Mouse (Mus musculus) heart, postnatal 36 days (tissue): Measurements from ENCODE around the gene Cnpy3. TPM values are rescaled to one million over a fixed set of nuclear protein-coding genes. Genes with fewer than 3 reads are reported as not detected.
"Not testable (repeated sequence)": the region's sequence is repeated elsewhere in the genome, so short reads cannot be mapped to it uniquely, and the experiment has no call there.

Experiments used
- DNase-seq, 2 experiments: peaks; one replicate each; pipeline ENCODE4 v3.0.0; 2021 to 2022
- intact Hi-C: fragments of 180-260 bp; cut with DNase I; formaldehyde crosslinking; loops from one replicate; pipeline ENCODE4 v1.15.1; 2025
- total RNA-seq, 2 experiments: library from RNA; stranded (reverse); gene quantifications; 2 replicates each; pipeline ENCODE4 v1.2.3; 2021

The Cnpy3 gene
- total RNA-seq, 2 experiments from 2014 or later, result 18.4 to 19.2 TPM

GRCm38 (mm10) chr17:46770546-46770945, 18.5 kb upstream of the Cnpy3 start:
- DNase-seq, result no peak
- intact Hi-C loops, result no loop called here

GRCm38 (mm10) chr17:46767868-46768267, 15.9 kb upstream of the Cnpy3 start:
- no peak for DNase-seq
- intact Hi-C loops, result no loop called here

- DNase-seq, intact Hi-C loops: not testable (repeated sequence)
Measured at GRCm38 (mm10) chr17:46764916-46765315, 12.9 kb upstream of the Cnpy3 start.

- DNase-seq, result no peak
- intact Hi-C loops, result no loop called here
Measured at GRCm38 (mm10) chr17:46763544-46763943, 11.5 kb upstream of the Cnpy3 start, which contains the start of gene Ptcra. Gene Ptcra, minus strand, starts transcription at chr17:46763712.

- no peak for DNase-seq
- intact Hi-C loops, result no loop called here
Measured at GRCm38 (mm10) chr17:46758753-46759152, 6.7 kb upstream of the Cnpy3 start.

- intact Hi-C loops, result no loop called here
- DNase-seq, result no peak
Measured at GRCm38 (mm10) chr17:46751056-46751793, 789 bp downstream of the Cnpy3 start.

- intact Hi-C loops, result no loop called here
- no peak for DNase-seq
Measured at GRCm38 (mm10) chr17:46750580-46750979, 1.4 kb downstream of the Cnpy3 start.

GRCm38 (mm10) chr17:46749282-46749681, 2.7 kb downstream of the Cnpy3 start:
- intact Hi-C loops, result no loop called here

GRCm38 (mm10) chr17:46747806-46748205, 4.2 kb downstream of the Cnpy3 start:
- intact Hi-C loops, result no loop called here
- no peak for DNase-seq

More at GRCm38 (mm10) chr17:46749282-46749681, 2.7 kb downstream of the Cnpy3 start:
- DNase-seq, result no peak

GRCm38 (mm10) chr17:46747234-46747633, 4.8 kb downstream of the Cnpy3 start:
- no peak for DNase-seq
- intact Hi-C loops, result no loop called here

GRCm38 (mm10) chr17:46745506-46745905, 6.5 kb downstream of the Cnpy3 start:
- no peak for DNase-seq
- intact Hi-C loops, result no loop called here

GRCm38 (mm10) chr17:46742986-46743385, 9.0 kb downstream of the Cnpy3 start:
- intact Hi-C loops, result no loop called here

GRCm38 (mm10) chr17:46741305-46741704, 10.7 kb downstream of the Cnpy3 start:
- intact Hi-C loops, result no loop called here
- DNase-seq, result no peak

More at GRCm38 (mm10) chr17:46742986-46743385, 9.0 kb downstream of the Cnpy3 start:
- DNase-seq, result no peak

- peak in 1 of 2 experiments; percentile 37 for DNase-seq
Measured at GRCm38 (mm10) chr17:46736160-46736559, 15.9 kb downstream of the Cnpy3 start.

GRCm38 (mm10) chr17:46735287-46735686, 16.7 kb downstream of the Cnpy3 start:
- DNase-seq, result no peak
- intact Hi-C loops, result no loop called here

More at GRCm38 (mm10) chr17:46736160-46736559, 15.9 kb downstream of the Cnpy3 start:
- intact Hi-C loops, result no loop called here

- intact Hi-C loops, result no loop called here
- DNase-seq, result no peak
Measured at GRCm38 (mm10) chr17:46734055-46734454, 18.0 kb downstream of the Cnpy3 start.

GRCm38 (mm10) chr17:46728904-46729318, 23.1 kb downstream of the Cnpy3 start, which contains the start of gene Gnmt:
Gene Gnmt, minus strand, starts transcription at chr17:46729168.
- intact Hi-C loops, result no loop called here

GRCm38 (mm10) chr17:46728496-46728895, 23.5 kb downstream of the Cnpy3 start:
- intact Hi-C loops, result no loop called here
- DNase-seq, result no peak

More at GRCm38 (mm10) chr17:46728904-46729318, 23.1 kb downstream of the Cnpy3 start, which contains the start of gene Gnmt:
- DNase-seq, result no peak

GRCm38 (mm10) chr17:46728021-46728420, 24.0 kb downstream of the Cnpy3 start:
- intact Hi-C loops, result no loop called here
- DNase-seq, result no peak

GRCm38 (mm10) chr17:46727271-46727670, 24.7 kb downstream of the Cnpy3 start:
- intact Hi-C loops, result no loop called here
- no peak for DNase-seq

- intact Hi-C loops, result loop anchor here (2.0 kb wide), 1 partner anchor 199 kb away; no protein-coding TSS in a partner anchor
- DNase-seq, result no peak
Measured at GRCm38 (mm10) chr17:46725731-46726645, 26.0 kb downstream of the Cnpy3 start.
